Mouse (Mus musculus) kidney, adult 9 months (tissue): ENCODE measurements around the gene Srbd1.

ENCODE experiments used
- DNase-seq: peaks from one replicate; pipeline ENCODE4 v3.0.0; 2022

Gene Srbd1

DNA sequence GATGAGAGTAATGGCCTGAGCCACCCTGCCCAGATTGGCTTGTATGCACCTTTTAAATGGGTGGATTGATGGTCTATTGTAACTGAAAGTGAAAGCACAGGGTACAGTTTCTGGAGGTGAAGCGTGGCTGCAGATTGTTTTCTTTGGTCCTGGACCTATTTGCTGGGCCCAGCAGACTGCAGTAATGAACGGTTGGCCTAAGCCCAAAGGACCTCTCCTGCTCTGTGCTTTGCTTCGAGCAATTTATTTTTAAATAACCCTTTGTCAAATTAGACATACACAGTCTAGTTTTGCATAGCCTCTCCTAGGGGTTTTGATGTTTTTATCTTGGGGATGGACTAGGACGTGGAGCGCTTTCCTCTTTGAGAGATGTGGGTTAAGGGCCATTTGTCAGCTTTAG is 169.9 kb downstream of the Srbd1 start:
- no peak for DNase-seq

DNA sequence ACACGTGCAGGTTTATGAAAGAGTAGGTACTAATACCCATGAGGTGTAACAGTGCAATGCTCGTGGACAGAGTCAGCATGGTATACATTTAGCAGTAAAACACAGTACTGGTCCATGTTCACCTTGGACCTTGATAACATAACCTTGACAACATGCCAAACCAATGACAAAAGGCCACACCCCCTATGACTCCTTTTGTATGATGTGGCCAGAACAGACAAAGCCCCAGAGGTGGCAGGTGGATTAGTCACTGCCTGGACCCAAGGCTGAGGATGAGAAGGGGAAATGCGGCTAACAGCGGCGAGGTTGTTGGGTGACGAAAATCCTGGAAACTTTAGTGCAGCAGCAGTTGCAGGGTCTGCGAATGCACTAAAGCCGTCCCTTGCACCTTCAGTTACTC is 170.4 kb downstream of the Srbd1 start:
- DNase-seq: no peak

DNA sequence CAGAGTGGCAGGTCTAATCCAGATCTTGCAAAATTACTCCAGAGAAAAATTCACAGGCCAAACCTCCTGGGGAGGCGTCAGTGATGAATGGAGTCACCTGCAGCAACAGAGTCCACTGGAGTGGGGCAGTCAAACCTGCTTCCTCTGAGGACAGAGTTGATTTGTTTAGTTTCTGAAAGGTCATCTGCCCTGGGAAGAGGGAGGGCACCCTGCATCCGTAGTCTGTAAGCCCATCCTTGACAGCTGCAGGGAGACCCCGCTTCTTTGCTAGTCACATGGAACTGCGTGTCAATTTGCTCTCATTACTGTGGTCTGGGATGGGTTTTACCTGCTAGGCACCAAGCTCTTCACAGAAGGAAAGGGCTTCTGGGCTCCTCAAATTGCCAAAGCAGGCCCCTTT is 173.9 kb downstream of the Srbd1 start:
- DNase-seq: no peak

DNA sequence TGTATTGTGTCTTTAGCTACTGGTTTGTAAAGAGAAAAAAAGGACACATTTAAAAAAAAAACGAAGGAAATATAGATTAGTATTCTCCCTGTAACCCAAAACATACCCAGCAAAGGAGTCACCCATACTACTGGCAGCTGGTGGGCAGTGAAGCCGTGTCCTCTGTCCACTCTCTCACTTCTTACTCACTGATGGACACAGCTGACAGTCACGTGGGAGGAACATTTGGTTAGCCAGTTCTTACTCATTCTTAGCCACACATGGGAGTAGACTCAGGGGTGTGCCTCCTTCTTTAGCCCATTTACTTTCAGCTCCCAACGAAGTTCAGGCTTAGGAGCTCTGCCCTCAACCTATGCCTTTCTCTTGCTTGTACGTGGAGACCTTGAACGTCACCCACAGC is 183.3 kb downstream of the Srbd1 start:
- no peak for DNase-seq

DNA sequence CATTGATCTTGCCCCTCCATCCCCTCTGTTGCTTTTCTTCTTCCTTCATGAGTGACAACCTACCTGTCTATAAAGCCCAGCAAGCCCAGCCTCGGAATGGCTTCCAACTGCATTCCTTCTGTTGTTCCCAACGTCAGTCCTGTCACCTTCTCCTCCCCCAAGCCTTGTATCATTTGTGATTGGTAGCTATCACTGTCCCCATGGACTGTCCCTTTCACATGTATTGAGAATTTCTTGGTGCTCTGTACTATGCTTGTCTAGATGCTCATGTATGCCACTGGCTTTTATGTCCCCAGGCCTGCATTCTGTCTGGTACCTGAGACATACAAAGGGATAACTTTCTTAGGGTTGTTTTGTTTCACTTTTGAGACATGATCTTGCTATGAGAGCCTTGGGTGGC is 193.2 kb downstream of the Srbd1 start:
- no peak for DNase-seq

DNA sequence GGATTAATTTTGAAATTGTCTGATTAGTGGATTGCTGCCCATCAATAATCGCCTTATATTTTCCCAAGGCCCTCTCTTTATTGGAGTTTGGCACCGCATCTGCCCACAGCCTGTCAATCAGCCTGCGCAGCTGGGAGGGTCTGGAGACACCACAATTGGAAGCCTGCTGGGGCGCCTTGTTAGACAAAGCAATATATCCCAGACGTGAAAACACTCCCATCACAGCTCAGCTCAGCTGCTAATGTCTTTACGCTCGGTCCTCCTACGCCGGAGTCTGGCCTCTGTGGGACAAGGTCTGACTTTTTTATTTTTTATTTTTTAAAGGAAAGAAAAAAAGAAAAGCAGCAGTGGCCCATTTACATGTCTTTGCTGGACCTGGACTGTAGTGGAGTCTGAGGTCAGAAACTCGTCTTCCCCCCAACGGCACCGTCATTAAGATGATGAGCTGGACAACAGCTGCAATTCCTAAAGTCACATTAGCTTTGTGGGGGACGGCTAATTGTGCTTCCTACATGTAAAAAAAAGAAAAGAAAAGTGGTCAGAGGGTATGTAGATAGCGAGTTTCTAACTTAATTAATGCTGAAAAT is 195.0 kb downstream of the Srbd1 start:
- no peak for DNase-seq

DNA sequence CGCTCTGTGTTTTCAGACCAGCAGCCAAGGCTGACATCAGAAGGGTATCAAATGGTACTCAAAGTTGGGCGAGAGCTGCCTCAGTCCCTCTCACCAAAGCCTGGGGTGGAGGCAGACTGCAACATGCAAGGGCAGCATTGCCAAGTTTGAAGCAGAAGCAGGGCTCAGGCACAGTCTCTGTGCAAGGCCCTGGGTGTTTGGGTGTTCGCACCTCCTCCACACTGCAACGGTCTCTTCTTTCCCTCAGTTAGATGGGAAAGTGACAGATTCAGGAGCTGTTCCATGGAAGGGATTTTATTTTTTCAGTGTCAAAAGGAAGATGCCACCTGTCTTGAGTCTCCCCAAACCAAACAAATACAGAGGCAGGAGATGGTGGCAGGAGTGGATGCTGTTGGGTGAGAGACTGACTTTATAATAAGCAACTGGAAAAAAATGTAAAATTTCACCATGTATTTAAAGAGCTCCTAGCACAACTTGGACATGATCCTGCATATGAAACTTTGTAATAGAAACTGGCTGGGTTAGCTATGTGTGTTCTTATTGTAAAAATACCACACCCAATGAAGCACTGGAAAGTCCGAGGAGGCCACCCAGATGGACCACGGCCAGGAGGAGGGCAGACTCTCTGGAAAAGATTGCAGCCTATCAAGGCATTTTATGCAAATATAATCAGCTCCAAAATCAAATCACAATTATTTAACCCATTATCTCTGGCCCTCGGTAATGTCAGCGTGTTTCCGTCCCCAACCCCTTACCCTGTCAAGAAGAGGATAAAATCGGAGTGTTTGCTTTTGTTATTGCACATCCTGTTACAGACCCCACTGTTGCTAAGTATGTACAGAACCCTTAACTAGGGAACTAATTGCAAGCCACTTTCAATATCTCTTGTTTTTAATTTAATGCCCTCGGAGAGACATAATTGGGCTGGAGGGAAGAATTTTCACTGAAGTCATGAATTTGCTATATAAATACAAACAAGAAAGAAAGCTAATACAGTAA is 195.8 kb downstream of the Srbd1 start:
- no peak for DNase-seq

DNA sequence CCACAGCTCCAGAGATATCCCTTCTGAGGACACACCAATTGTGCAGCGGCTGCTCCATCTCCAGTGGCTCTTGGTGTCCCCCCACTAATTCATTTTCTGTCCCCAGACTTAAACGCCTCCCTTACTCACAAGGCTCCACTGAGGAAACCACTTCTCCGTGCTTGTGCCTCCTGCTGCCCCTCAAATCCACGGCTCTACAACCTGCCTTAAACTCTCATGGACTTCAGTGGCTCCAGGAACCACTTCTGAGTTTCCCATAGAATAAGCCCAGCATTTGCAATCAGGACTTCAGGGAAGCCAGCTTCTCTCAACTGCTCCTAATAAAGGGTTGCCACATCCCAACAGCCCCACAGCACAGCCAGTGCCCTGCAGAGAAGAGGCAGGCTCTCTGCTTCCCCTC is 200.2 kb downstream of the Srbd1 start:
- DNase-seq: no peak

DNA sequence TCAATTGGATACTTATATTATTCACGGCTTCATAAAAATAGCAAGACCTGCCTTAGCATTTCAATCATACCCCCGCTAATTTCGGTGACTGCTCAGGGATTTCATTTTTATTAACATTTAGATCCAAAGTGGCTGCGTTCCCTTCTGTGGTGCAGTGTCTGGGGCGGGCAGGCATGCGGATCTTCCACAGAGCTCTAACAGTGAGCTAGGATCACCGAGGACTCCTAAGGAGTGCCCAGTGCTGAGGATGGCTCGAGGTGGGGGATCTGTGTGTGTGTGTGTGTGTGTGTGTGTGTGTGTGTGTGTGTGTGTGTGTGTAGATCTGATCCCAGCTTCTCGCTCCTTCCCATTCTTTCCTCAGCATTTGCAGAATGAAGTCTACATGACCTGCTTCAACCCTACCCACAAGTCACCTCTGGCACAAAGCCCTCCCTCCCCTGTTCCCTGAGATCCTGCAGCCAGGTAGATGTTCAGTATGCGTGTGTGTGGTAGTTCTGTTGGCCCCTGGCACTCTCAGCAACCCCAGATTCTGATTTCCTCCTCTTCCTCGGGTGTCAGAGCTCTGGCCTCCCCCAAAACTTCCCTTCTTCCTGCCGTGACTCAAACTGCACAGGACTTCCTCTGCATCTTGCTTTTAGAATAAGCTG is 200.9 kb downstream of the Srbd1 start:
- DNase-seq: no peak

DNA sequence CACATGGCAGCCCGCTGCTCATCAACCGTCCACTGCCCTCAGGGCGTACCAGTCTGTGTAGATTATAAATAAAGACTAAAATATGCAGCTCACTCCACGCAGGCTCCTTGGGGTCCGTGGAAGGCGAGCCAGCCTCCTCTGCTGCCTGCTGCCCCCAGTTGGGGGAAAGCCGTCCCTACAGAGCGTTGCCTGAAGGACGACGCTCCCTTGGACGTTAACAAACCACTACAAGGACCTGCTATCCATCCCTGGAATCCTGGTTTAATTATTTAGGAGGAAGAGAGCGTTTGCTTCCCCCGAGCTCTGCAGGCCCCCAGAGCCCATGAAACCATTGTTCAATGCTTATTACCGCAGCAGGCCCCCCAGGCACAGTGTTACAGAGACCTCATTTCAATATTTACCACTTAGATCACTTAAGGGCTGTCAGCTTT is 201.4 kb downstream of the Srbd1 start:
- DNase-seq: no peak

DNA sequence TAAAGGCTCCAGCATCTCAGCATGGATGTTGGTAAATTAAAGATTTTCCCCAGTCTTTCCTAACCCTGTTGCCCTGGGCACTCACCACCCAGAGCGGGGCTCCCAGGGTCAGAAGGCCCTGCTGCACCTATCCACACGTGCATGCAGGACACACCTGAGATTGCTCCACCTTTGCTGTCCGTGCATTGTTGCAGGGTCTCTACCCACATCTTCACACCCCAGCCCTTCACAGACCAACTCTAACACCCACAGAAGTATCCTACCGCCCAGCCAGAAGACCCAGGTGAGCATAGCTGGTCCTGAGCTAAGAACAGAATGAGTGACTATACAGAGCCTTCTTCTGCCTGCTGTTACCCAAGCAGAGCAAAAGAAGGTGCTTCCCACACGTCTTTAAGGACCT is 201.9 kb downstream of the Srbd1 start:
- DNase-seq: no peak

DNA sequence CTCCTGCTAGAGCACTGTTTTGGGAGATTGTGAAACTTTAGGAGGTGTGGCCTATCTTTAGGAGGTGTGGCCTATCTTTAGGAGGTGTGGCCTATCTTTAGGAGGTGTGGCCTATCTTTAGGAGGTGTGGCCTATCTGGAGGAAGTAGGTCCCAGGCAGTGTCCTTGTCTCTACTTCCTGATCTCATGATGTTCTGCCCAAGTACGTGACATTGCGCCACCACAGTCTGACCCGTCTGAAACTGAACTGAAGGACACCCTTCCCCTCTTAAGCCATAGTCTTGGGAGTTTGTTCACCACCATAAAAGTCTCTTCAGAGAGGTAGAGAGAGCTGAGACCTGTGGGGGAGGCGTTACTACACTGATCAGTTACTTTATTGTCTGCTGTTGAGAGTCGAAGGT is 202.9 kb downstream of the Srbd1 start:
- DNase-seq: no peak

DNA sequence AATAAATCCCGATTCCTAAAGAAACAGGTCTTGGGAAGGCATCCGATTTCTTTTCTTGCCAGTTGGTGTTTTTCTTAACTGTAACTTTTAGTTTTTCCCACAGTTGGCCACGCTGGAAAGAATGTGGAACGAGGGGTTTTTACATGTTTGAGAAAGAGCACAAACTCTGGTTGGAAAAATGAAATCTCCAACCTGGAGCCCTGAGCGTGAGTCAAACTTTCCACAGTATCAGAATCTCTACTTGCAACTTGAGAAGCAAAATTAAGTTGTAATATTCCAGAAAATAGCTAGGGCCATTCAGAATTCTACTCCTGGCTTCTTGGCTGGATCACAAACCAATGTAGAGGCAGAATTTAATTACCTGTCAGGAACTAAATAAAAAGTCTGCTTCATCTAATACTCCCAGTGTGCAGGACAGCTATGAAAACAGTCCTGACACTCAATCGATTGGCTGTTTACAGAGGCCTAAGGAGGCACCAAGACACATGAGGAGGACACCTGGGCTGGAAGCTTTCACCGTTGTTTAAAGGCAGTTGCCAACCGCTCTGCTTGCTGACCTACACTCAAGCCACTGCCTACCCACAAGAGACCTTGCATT is 203.7 kb downstream of the Srbd1 start:
- DNase-seq: no peak

DNA sequence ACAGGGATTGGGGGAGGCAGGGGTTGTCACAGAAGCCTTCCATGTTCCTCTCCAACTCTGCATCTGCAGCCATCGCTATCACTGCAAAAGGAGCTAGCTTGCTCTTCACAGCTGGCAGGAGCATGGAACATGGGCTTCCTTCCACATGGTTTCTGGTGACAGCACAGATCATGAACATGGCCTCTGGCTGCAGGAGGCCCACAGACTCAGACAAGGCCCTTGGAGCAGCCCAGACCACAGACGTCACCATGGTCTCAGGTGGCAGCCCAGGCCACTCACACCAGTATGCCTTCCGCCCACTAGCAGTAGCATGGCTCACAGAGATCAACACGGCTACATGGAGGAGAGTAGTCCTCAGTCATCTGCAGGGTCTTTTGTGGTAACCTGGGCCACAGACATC is 207.8 kb downstream of the Srbd1 start:
- no peak for DNase-seq

DNA sequence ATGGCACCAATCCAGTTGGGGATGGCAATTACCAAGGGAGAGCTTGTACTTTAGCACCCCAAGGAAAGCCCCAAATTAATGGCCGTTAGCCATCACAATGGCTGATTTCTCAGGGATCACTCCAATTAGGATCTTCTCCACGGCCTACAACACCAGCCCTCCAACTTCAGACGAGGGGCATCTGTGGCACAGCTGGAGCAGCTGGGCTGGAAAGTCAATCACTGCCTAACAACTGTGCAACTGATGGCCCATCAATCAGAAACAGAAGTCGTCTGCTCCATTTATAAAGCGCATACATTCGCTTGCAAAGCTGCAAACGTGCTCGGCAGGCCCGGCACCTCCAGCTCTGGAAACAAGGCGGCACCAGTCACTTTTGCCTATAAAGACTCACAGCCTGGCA is 209.7 kb downstream of the Srbd1 start:
- no peak for DNase-seq
